Mouse (Mus musculus) telencephalon, adult 2 months (tissue): ENCODE data around the gene Olfr165.
"Not testable (repeated sequence)": the region's sequence is repeated elsewhere in the genome, so short reads cannot be mapped to it uniquely, and the experiment has no call there.

Source experiments
- DNase-seq: peaks from one replicate; pipeline ENCODE4 v3.0.0-alpha.2; 2011; ENCODE audit warnings: low read depth, low spot score

Olfr165 gene

GRCm38 (mm10) chr16:19423034-19423433 lies at the start of gene Olfr165:
Gene Olfr165, minus strand, starts transcription at chr16:19423134.
- no peak for DNase-seq

GRCm38 (mm10) chr16:19464365-19464764 lies 41.4 kb upstream of the Olfr165 start:
- no peak for DNase-seq

- DNase-seq, result not testable (repeated sequence)
These were observed 35.8 kb upstream of the Olfr165 start for GRCm38 (mm10) chr16:19458741-19459140.

GRCm38 (mm10) chr16:19387984-19388383 lies 35.0 kb downstream of the Olfr165 start:
- DNase-seq, result no peak
